Mouse (Mus musculus) heart, adult 2 months (tissue): ENCODE measurements around the gene Btbd35f2. TPM values are rescaled to one million over a fixed set of nuclear protein-coding genes. Genes with fewer than 3 reads are reported as not detected.
"Not testable (repeated sequence)": the region's sequence is repeated elsewhere in the genome, so short reads cannot be mapped to it uniquely, and the experiment has no call there.

Source experiments
- DNase-seq, 2 experiments: peaks; one replicate each; pipeline ENCODE4 v3.0.0; 2021
- H3K27ac ChIP-seq: fragments of 200-600 bp; 2 replicates; pipeline ENCODE4 v1.8.1; 2022
- H3K27me3 ChIP-seq: fragments of 200-500 bp; 2 replicates; pipeline ENCODE4 v1.6.1; 2012; ENCODE audit warnings: mild to moderate bottlenecking, low read length, inconsistent platforms, mixed read lengths; ENCODE audit not compliant: control insufficient read depth, insufficient read depth
- H3K36me3 ChIP-seq: fragments of 200-500 bp; 2 replicates; pipeline ENCODE4 v1.6.1; 2012; ENCODE audit warnings: low read length, inconsistent platforms; ENCODE audit not compliant: control insufficient read depth, insufficient read depth
- H3K4me1 ChIP-seq: fragments of 200-500 bp; 2 replicates; pipeline ENCODE4 v1.6.1; 2011; ENCODE audit warnings: low read length; ENCODE audit not compliant: control insufficient read depth, insufficient read depth
- H3K4me3 ChIP-seq: fragments of 200-600 bp; 2 replicates; pipeline ENCODE4 v1.8.1; 2022
- H3K79me2 ChIP-seq: fragments of 200-500 bp; replicated peaks from 2 replicates; pipeline ENCODE4 v1.6.1; 2012; ENCODE audit warnings: mild to moderate bottlenecking, inconsistent platforms, low read length, moderate library complexity, mixed read lengths; ENCODE audit not compliant: control insufficient read depth, insufficient read depth
- H3K9ac ChIP-seq: fragments of 200-500 bp; 2 replicates; pipeline ENCODE4 v1.6.1; 2012; ENCODE audit warnings: low read depth, mild to moderate bottlenecking, control low read depth, inconsistent platforms, low read length, mixed read lengths
- WGBS: fragments of 180-500 bp; shearing (Covaris S2); methylation state at CpG from one replicate; pipeline ENCODE4 v1.1.7; 2018; 5-methylcytosine and 5-hydroxymethylcytosine counted together
- intact Hi-C: fragments of 180-260 bp; cut with DNase I; formaldehyde crosslinking; loops from one replicate; pipeline ENCODE4 v1.15.1; 2025
- long read RNA-seq: library from polyadenylated mRNA; stranded (forward); transcript quantifications from one replicate; pipeline ENCODE4 v2.0.0, GENCODE M21; 2021
- polyA plus RNA-seq: library from polyadenylated mRNA; depleted of rRNA; stranded (reverse); fragments of >200 nt; gene quantifications from 2 replicates; pipeline ENCODE4 v1.2.3, GENCODE M21; 2012; rRNA removed
- total RNA-seq, 2 experiments: library from RNA; stranded (reverse); gene quantifications; 2 replicates each; pipeline ENCODE4 v1.2.3; 2021

The Btbd35f2 gene
- total RNA-seq (not detected), polyA plus RNA-seq (not detected in 2 replicates)
- long read RNA-seq = 0 reads

- H3K9ac ChIP-seq, DNase-seq, H3K36me3 ChIP-seq, H3K4me1 ChIP-seq, H3K79me2 ChIP-seq, H3K4me3 ChIP-seq, intact Hi-C loops, H3K27me3 ChIP-seq, H3K27ac ChIP-seq: not testable (repeated sequence)
- 60% methylated on average over 1 of the region's 3 CpGs for WGBS
These were observed at the start of gene Btbd35f2 for GRCm38 (mm10) chrX:32278094-32278493. Btbd35f2 (plus strand) TSS chrX:32278394.

Other genes starting within 250 kb of the Btbd35f2 start
- not detected for gene Btbd35f22, start 230.6 kb upstream of the Btbd35f2 start, total RNA-seq
- gene Btbd35f22, start 230.6 kb upstream of the Btbd35f2 start, polyA plus RNA-seq = not detected in 2 replicates